Mouse (Mus musculus) kidney, embryonic 15.5 days (tissue): Measurements from ENCODE around the gene Lmtk2. TPM values are rescaled to one million over a fixed set of nuclear protein-coding genes. Genes with fewer than 3 reads are reported as not detected.

ENCODE experiments used
- ATAC-seq: fragments of 200-750 bp; cut with Nextera tagmentation; replicated peaks from 2 replicates; pipeline ENCODE4 v1.8.0; 2017; ENCODE audit warnings: moderate TSS enrichment; ENCODE audit not compliant: low FRiP score
- H3K27ac ChIP-seq: fragments of 300-500 bp; sonication (generic); 2 replicates; pipeline ENCODE4 v1.5.1; 2015; ENCODE audit warnings: mild to moderate bottlenecking, inconsistent platforms
- H3K27me3 ChIP-seq: fragments of 300-500 bp; sonication (generic); 2 replicates; pipeline ENCODE4 v1.6.1; 2015; ENCODE audit warnings: inconsistent platforms
- H3K36me3 ChIP-seq: fragments of 300-500 bp; sonication (generic); 2 replicates; pipeline ENCODE4 v1.6.1; 2015; ENCODE audit warnings: inconsistent platforms
- H3K4me1 ChIP-seq: fragments of 300-500 bp; sonication (generic); 2 replicates; pipeline ENCODE4 v1.6.1; 2015; ENCODE audit warnings: inconsistent platforms
- H3K4me2 ChIP-seq: fragments of 300-500 bp; sonication (generic); 2 replicates; pipeline ENCODE4 v1.6.1; 2015; ENCODE audit warnings: moderate library complexity, mild to moderate bottlenecking, inconsistent platforms
- H3K4me3 ChIP-seq: fragments of 300-500 bp; sonication (generic); replicated peaks from 2 replicates; pipeline ENCODE4 v1.5.1; 2015; ENCODE audit warnings: mild to moderate bottlenecking, inconsistent platforms
- H3K9ac ChIP-seq: fragments of 300-500 bp; sonication (generic); 2 replicates; pipeline ENCODE4 v1.6.1; 2015; ENCODE audit warnings: mild to moderate bottlenecking, inconsistent platforms
- H3K9me3 ChIP-seq: fragments of 300-500 bp; sonication (generic); replicated peaks from 2 replicates; pipeline ENCODE4 v1.6.1; 2016; ENCODE audit warnings: inconsistent platforms
- WGBS: fragments of 180-500 bp; shearing (Covaris S2); methylation state at CpG from one replicate; pipeline ENCODE4 v1.1.7; 2015; ENCODE audit warnings: mixed read lengths; 5-methylcytosine and 5-hydroxymethylcytosine counted together
- polyA plus RNA-seq: library from polyadenylated mRNA; unstranded; fragments of >200 nt; fragmentation: Nextera tagmentation; extraction: Ambion mirVana; gene quantifications from 2 replicates; pipeline ENCODE4 v1.2.1, GENCODE M21; 2015

Lmtk2 gene
- polyA plus RNA-seq, 1 experiment from 2014 or later = 5.4 TPM

- Histone ChIP-seq H3K9me3 (no peaks in the 10 kb centered on the region), H3K4me1 (peaks cover 18% of the 10 kb centered on the region), H3K27me3 (no peaks in the 10 kb centered on the region), H3K4me2 (no peak overlapping the region), H3K36me3 (peaks cover 38% of the 10 kb centered on the region), H3K27ac (no peak overlapping the region), H3K4me3 (no peak overlapping the region), H3K9ac (no peak overlapping the region)
- ATAC-seq = no peak
- WGBS = 77% methylated on average over 8 of the region's 8 CpGs
These were observed 83.0 kb downstream of the Lmtk2 start for GRCm38 (mm10) chr5:144183248-144183559.

DNA sequence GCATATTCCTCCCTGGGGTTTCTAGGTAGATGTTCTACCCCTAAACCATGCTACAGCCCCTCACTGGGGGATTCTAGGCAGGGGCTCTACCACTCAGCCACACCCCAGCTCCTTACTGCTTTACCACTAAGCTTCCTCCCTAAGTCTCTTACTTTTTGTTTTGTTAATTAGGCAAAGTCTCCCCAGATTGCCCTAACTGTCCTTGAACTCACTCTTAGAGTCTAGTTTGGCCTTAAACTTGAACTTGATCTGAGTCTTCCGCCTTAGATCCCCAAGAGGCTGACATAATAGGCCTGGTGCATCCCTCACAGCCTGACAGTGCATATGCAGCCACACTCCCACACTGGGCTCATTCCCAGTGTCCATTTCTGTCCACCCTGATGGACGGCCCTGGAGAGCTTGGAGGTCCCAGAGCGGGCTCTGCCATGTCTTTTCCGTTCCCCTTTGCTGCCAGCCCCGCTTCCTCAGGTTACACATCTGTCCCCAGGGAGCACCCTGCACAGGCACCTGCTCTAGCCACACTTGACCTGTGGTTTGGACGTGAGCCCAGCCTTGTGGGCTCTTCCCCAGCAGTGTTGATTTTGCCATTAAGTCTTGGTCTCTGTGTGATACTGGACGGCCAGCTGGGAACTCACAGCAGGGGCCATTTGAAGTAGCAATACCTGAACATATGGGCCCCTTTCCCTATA lies 83.6 kb downstream of the Lmtk2 start:
- peaks cover 18% of the 10 kb centered on the region for H3K4me1 ChIP-seq
- 41% methylated on average over 7 of the region's 7 CpGs for WGBS
- peaks cover 41% of the 10 kb centered on the region for H3K36me3 ChIP-seq
- H3K4me2 ChIP-seq = no peak overlapping the region
- no peaks in the 10 kb centered on the region for H3K27me3 ChIP-seq
- H3K27ac ChIP-seq = peak overlapping the region; percentile 52; the same call in 1 of the 2 replicates
- H3K9ac ChIP-seq = no peak overlapping the region
- no peak overlapping the region for H3K4me3 ChIP-seq
- H3K9me3 ChIP-seq = no peaks in the 10 kb centered on the region
- ATAC-seq = peak; percentile 30; the same call in 1 of the 2 replicates

DNA sequence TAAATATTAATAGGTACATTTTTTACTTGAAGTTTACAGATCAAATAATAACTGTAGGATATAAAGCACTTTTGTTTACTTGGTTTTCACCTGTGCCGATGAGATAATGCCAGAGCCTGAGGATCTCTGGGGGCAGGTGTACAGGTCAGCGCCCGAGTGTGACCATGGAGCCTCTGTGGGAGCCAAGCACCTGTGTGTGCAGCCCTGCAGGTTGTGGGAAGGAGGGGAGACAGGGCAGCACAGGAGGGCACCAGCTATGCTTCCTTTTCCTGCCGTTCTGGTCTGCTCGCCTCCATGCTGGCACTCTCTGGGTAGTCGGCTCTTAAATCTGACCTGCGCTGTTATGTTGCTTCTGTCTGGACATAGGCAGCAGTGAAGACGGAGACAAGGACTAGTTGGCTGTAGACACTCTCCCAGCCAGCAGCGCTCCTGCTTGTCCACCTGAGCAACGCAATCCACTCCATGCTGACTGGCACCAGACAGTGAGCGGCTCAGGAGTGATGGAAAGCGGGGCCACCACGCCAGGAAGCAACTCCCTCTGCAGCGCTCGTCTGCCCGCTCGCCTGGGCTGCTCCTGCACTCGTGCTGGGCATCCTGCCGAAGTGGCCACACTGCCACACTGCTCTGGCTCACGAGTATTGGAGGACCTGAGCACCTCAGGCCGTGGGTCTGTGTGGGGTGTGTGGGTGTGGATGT lies 84.3 kb downstream of the Lmtk2 start:
- Histone ChIP-seq H3K9ac (no peak overlapping the region), H3K27ac (peak overlapping the region; percentile 52), H3K9me3 (no peaks in the 10 kb centered on the region), H3K4me1 (peaks cover 19% of the 10 kb centered on the region), H3K27me3 (no peaks in the 10 kb centered on the region), H3K4me2 (no peak overlapping the region), H3K36me3 (peaks cover 33% of the 10 kb centered on the region), H3K4me3 (no peak overlapping the region)
- ATAC-seq = peak; percentile 44
- 84% methylated on average over 21 of the region's 21 CpGs for WGBS

DNA sequence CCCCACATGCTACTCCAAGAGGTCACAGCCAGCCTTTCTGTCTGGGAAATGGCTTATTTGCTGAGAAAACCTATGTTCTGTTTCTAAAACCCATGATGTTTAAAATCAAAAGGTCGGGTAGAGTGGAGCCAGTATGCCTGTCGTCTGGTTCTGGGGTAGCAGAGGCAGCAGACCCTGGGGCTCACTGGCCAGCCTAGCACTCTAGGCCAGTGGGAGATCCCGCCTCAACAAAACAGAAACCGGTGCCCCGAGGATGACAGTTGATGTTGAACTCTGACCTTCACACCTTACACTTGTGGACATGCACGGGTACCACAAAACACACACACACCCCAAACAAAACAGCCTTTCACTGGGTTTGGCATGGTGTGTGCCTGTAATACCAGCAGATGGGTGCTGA lies 88.2 kb downstream of the Lmtk2 start:
- H3K27me3 ChIP-seq = 0 out of 2 replicates have a peak, but pooled peaks cover 2% of the 10 kb centered on the region
- H3K9me3 ChIP-seq = no peaks in the 10 kb centered on the region
- no peak overlapping the region for H3K4me3 ChIP-seq
- ATAC-seq = no peak
- no peak overlapping the region for H3K27ac ChIP-seq
- H3K9ac ChIP-seq = no peak overlapping the region
- peaks cover 22% of the 10 kb centered on the region for H3K36me3 ChIP-seq
- H3K4me2 ChIP-seq = no peak overlapping the region
- 74% methylated on average over 6 of the region's 6 CpGs for WGBS
- peaks cover 34% of the 10 kb centered on the region for H3K4me1 ChIP-seq

- Histone ChIP-seq H3K27ac (no peak overlapping the region), H3K36me3 (peaks cover 21% of the 10 kb centered on the region), H3K9ac (no peak overlapping the region), H3K4me3 (no peak overlapping the region), H3K4me1 (peaks cover 25% of the 10 kb centered on the region), H3K27me3 (0 out of 2 replicates have a peak, but pooled peaks cover 2% of the 10 kb centered on the region), H3K4me2 (peak overlapping the region; percentile 60; the same call in 1 of the 2 replicates), H3K9me3 (no peaks in the 10 kb centered on the region)
- ATAC-seq = no peak
- WGBS = 76% methylated on average over 7 of the region's 7 CpGs
These were observed 89.1 kb downstream of the Lmtk2 start for GRCm38 (mm10) chr5:144189327-144189726.

DNA sequence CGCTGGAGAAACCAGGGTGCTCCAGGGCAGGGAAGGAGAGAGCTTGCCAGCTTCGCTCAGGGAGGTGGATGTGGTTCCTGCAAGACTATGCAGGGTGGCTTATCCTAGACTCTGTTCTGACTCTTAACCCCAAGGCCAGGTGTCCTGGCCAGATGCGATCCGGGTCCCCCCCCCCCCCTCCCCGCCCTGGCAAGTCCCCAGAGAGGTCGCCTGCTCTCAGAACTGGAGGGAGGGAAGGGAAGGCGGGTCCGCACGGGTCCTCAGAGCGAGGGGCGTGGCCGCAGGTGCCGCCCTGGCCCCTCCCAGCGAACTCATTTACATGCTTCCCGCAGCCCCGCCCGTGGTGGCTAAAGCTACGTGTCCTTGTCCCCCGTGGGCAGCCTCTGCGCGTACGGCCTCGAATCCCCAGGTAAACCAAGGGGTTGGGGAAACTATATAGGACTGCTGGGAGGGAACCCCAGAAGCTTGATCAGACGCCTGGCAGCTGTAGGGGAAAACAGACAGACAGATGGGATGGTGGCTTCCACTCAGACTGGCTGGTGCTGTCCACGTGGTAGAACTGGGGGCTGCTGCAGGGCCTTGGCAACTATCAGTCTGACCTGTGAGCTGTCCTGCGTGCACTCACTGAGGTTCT lies 89.8 kb downstream of the Lmtk2 start, which contains the start of gene Bhlha15:
TSS of gene Bhlha15 (plus strand) at position 337 of the 634 bp plus-strand sequence.
- 0 out of 2 replicates have a peak, but pooled peaks cover 2% of the 10 kb centered on the region for H3K27me3 ChIP-seq
- H3K27ac ChIP-seq = no peak within 1 kb of the TSS
- peak; percentile 76 for ATAC-seq
- peak within 1 kb of the TSS; percentile 28 for H3K4me3 ChIP-seq
- no peak within 1 kb of the TSS for H3K9ac ChIP-seq
- peaks cover 14% of the 10 kb centered on the region for H3K36me3 ChIP-seq
- 4% methylated on average over 24 of the region's 26 CpGs for WGBS
- peak within 1 kb of the TSS; percentile 60 for H3K4me2 ChIP-seq
- no peaks in the 10 kb centered on the region for H3K9me3 ChIP-seq
- peaks cover 19% of the 10 kb centered on the region for H3K4me1 ChIP-seq

- 0 out of 2 replicates have a peak, but pooled peaks cover 2% of the 10 kb centered on the region for H3K27me3 ChIP-seq
- WGBS = 48% methylated on average over 23 of the region's 23 CpGs
- H3K4me3 ChIP-seq = no peak overlapping the region
- H3K9ac ChIP-seq = no peak overlapping the region
- H3K4me2 ChIP-seq = no peak overlapping the region
- peaks cover 9% of the 10 kb centered on the region for H3K36me3 ChIP-seq
- peaks cover 19% of the 10 kb centered on the region for H3K4me1 ChIP-seq
- no peak for ATAC-seq
- no peaks in the 10 kb centered on the region for H3K9me3 ChIP-seq
- H3K27ac ChIP-seq = no peak overlapping the region
These were observed 90.8 kb downstream of the Lmtk2 start for GRCm38 (mm10) chr5:144191026-144191425.

DNA sequence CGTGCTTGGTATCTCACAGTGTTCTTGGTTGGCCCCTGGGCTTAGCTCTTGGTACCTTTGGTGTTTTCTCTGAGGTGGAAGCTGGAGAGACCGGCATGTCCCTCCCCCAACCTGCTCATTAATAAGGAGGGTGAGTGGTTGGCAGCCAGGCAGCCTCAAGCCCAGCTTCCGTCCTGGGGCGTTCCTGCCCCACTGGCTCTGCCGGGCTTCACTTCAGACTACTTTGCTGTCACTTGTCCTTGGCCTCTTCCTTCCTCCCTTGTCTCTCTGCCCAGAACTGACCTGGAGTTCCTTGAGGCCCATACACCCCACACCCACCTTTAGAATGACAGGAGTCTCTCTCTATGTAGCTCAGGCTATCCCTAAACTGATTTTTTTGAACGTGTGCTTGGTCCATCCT lies 92.4 kb downstream of the Lmtk2 start:
- Histone ChIP-seq H3K36me3 (0 out of 2 replicates have a peak, but pooled peaks cover 4% of the 10 kb centered on the region), H3K4me2 (no peak overlapping the region), H3K9me3 (no peaks in the 10 kb centered on the region), H3K9ac (no peak overlapping the region), H3K27ac (no peak overlapping the region), H3K27me3 (0 out of 2 replicates have a peak, but pooled peaks cover 2% of the 10 kb centered on the region), H3K4me1 (peaks cover 19% of the 10 kb centered on the region), H3K4me3 (no peak overlapping the region)
- ATAC-seq = no peak
- 78% methylated on average over 6 of the region's 6 CpGs for WGBS

GRCm38 (mm10) chr5:144194416-144194815 lies 94.2 kb downstream of the Lmtk2 start:
- 78% methylated on average over 7 of the region's 7 CpGs for WGBS
- Histone ChIP-seq H3K4me2 (no peak overlapping the region), H3K4me3 (no peak overlapping the region), H3K36me3 (0 out of 2 replicates have a peak, but pooled peaks cover 7% of the 10 kb centered on the region), H3K9me3 (no peaks in the 10 kb centered on the region), H3K27me3 (0 out of 2 replicates have a peak, but pooled peaks cover 2% of the 10 kb centered on the region), H3K9ac (no peak overlapping the region), H3K4me1 (peaks cover 19% of the 10 kb centered on the region), H3K27ac (no peak overlapping the region)
- no peak for ATAC-seq

DNA sequence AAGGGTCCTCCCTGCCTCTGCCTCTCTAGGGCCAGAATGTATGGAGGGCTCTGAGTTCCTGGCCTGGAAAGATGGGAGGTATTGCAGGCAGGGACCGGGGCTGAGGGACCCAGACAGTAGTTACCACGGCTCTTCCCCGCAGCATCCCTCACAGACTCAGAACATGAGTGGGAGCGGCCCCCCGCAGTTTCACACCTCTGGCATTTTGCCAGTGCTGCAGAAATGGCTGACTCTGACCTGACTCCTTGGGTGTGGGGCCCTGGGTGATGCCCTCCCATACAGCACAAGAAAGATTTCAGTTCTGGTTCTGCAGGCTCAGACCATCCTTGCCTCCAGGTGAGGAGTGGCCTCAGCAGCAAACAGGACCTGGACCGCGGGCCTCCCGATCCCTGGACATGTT lies 95.3 kb downstream of the Lmtk2 start:
- WGBS = 82% methylated on average over 8 of the region's 8 CpGs
- Histone ChIP-seq H3K36me3 (0 out of 2 replicates have a peak, but pooled peaks cover 7% of the 10 kb centered on the region), H3K27me3 (0 out of 2 replicates have a peak, but pooled peaks cover 2% of the 10 kb centered on the region), H3K9ac (no peak overlapping the region), H3K4me1 (peaks cover 7% of the 10 kb centered on the region), H3K4me2 (no peak overlapping the region), H3K4me3 (no peak overlapping the region), H3K27ac (no peak overlapping the region), H3K9me3 (no peaks in the 10 kb centered on the region)
- no peak for ATAC-seq

DNA sequence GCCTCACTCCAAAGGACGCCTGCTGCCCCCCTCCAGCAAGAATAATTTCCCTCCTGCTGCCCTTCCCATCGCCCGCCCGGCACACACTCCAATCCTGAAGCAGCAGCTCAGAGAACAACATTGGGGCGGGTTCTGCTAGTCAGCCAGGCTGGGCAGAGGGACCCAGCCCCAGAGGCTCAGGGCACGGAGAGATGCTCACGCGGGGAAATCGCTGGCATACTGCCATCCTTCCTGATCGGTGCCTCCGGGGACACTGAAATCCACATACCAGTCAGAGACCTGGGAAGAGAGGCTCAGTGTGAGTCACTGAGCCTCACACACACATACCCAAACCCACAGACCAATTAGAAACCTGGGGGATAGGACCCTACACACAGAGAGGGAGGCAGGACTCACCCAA lies 100.4 kb downstream of the Lmtk2 start:
- Histone ChIP-seq H3K27me3 (no peaks in the 10 kb centered on the region), H3K4me3 (no peak overlapping the region), H3K36me3 (peaks cover 44% of the 10 kb centered on the region), H3K4me1 (no peaks in the 10 kb centered on the region), H3K9ac (no peak overlapping the region), H3K4me2 (no peak overlapping the region), H3K9me3 (no peaks in the 10 kb centered on the region; the same call in 1 of the 2 replicates), H3K27ac (no peak overlapping the region)
- no peak for ATAC-seq
- WGBS = 86% methylated on average over 11 of the region's 11 CpGs

DNA sequence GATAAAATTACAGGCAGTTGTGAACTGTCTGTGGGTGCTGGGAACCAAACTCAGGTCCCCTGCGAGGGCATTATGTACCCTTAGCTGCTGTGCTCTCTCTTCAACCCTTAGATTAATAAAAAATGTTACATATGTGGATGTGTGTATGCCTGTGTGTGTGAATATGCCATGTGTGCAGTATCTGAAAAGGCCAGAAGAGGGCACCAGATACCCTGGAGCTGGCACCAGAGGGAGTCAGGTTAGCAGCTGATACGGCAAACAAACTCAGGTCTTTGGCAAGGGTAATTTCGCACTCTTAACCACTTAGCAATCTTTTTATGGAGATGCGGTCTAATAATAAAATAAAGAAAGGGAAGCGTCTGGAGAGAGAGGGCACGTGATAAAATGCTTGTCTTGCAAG lies 102.2 kb downstream of the Lmtk2 start:
- no peak for ATAC-seq
- peaks cover 58% of the 10 kb centered on the region for H3K36me3 ChIP-seq
- H3K27ac ChIP-seq = no peak overlapping the region
- no peaks in the 10 kb centered on the region for H3K4me1 ChIP-seq
- no peak overlapping the region for H3K4me3 ChIP-seq
- H3K4me2 ChIP-seq = no peak overlapping the region
- 96% methylated on average over 6 of the region's 6 CpGs for WGBS
- no peak overlapping the region for H3K9ac ChIP-seq
- H3K9me3 ChIP-seq = no peaks in the 10 kb centered on the region; the same call in 1 of the 2 replicates
- H3K27me3 ChIP-seq = no peaks in the 10 kb centered on the region
